Mouse (Mus musculus) bone marrow macrophage, adult 2 months (primary cell): ENCODE measurements around the gene Onecut3.

ENCODE experiments used
- CTCF ChIP-seq: IDR thresholded peaks from 2 replicates; pipeline ENCODE4 v1.5.1; 2012; ENCODE audit warnings: low read depth, mild to moderate bottlenecking, low read length, moderate library complexity
- POLR2A ChIP-seq: IDR thresholded peaks from 2 replicates; pipeline ENCODE4 v1.6.1; 2012; ENCODE audit warnings: mild to moderate bottlenecking, low read depth, low read length, borderline replicate concordance

DNA sequence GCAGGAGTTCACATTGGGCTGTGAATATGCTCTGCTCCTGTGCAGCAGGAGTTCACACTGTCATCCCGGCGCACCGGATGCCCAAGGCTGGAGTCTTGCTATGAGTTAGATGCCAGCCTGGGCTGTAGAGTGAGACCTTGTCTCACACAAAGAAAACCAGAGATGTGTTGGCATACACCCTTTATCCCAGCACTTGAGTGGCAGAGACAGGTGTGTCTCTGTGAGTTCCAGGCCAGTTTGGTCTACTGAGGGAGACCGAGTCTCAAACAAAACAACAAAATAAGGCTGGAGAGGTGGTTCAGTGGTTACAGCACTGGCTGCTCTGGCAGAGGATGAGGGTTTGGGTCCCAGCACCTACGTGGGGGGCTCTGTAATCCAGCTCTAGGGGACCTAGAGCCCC, 16.1 kb upstream of the Onecut3 start:
- no peak for TF ChIP-seq CTCF
- no peak for TF ChIP-seq POLR2A
